Mouse (Mus musculus) hindbrain, embryonic 15.5 days (tissue): ENCODE results near the gene Cyp27b1. TPM values are rescaled to one million over a fixed set of nuclear protein-coding genes. Genes with fewer than 3 reads are reported as not detected.

ENCODE experiments used
- ATAC-seq: fragments of 200-750 bp; cut with Nextera tagmentation; 2 replicates; pipeline ENCODE4 v1.8.0; 2017; ENCODE audit warnings: low read depth, moderate number of reproducible peaks, moderate TSS enrichment; ENCODE audit not compliant: low FRiP score
- H3K27ac ChIP-seq: fragments of 300-500 bp; sonication (generic); replicated peaks from 2 replicates; pipeline ENCODE4 v1.5.1; 2015; ENCODE audit warnings: mild to moderate bottlenecking, inconsistent platforms
- H3K27me3 ChIP-seq: fragments of 300-500 bp; sonication (generic); 2 replicates; pipeline ENCODE4 v1.6.1; 2015; ENCODE audit warnings: control low read depth, inconsistent platforms
- H3K36me3 ChIP-seq: fragments of 300-500 bp; sonication (generic); 2 replicates; pipeline ENCODE4 v1.6.1; 2015; ENCODE audit warnings: control low read depth, inconsistent platforms
- H3K4me1 ChIP-seq: fragments of 300-500 bp; sonication (generic); replicated peaks from 2 replicates; pipeline ENCODE4 v1.6.1; 2015; ENCODE audit warnings: control low read depth, inconsistent platforms
- H3K4me2 ChIP-seq: fragments of 300-500 bp; sonication (generic); 2 replicates; pipeline ENCODE4 v1.6.1; 2015; ENCODE audit warnings: moderate library complexity, mild to moderate bottlenecking, inconsistent platforms
- H3K4me3 ChIP-seq: fragments of 300-500 bp; sonication (generic); 2 replicates; pipeline ENCODE4 v1.5.1; 2015; ENCODE audit warnings: mild to moderate bottlenecking, inconsistent platforms
- H3K9ac ChIP-seq: fragments of 300-500 bp; sonication (generic); 2 replicates; pipeline ENCODE4 v1.6.1; 2015; ENCODE audit warnings: inconsistent platforms
- H3K9me3 ChIP-seq: fragments of 300-500 bp; sonication (generic); 2 replicates; pipeline ENCODE4 v1.6.1; 2016; ENCODE audit warnings: control low read depth, inconsistent platforms
- WGBS: fragments of 180-500 bp; shearing (Covaris S2); methylation state at CpG from one replicate; pipeline ENCODE4 v1.1.7; 2015; 5-methylcytosine and 5-hydroxymethylcytosine counted together
- polyA plus RNA-seq: library from polyadenylated mRNA; unstranded; fragments of >200 nt; fragmentation: Nextera tagmentation; extraction: Ambion mirVana; gene quantifications from 2 replicates; pipeline ENCODE4 v1.2.1, GENCODE M21; 2015

Gene Cyp27b1
- polyA plus RNA-seq, 1 experiment from 2014 or later, result 0.26 TPM

GRCm38 (mm10) chr10:127083292-127083914, 35.4 kb downstream of the Cyp27b1 start:
- H3K27ac ChIP-seq, result no peak overlapping the region
- no peak for ATAC-seq
- H3K4me3 ChIP-seq, result no peak overlapping the region
- peaks cover 41% of the 10 kb centered on the region for H3K36me3 ChIP-seq
- H3K4me2 ChIP-seq, result no peak overlapping the region
- H3K4me1 ChIP-seq, result peaks cover 39% of the 10 kb centered on the region
- H3K27me3 ChIP-seq, result peaks cover 16% of the 10 kb centered on the region
- H3K9ac ChIP-seq, result no peak overlapping the region
- H3K9me3 ChIP-seq, result no peaks in the 10 kb centered on the region
- 30% methylated on average over 8 of the region's 8 CpGs for WGBS

DNA sequence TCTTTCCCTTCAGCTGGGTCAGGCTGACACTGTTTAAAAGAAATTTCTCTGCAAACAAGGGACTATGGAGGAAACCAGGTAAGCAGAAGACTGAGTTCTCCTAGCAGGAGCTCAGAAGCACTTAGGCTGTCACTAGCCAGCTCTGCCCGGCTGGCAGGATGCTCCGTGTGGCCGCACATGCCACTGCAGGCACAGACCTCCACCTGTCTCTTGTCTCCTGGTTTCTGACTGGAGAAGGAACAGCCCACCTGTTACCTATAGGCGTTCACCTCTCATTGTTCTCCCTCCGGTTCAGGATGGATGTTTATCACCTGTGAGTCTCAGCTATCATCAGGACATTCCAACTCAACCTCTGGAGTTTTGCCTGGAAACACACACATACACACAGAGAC, 35.9 kb downstream of the Cyp27b1 start:
- peaks cover 44% of the 10 kb centered on the region for H3K36me3 ChIP-seq
- H3K4me3 ChIP-seq, result no peak overlapping the region
- H3K9me3 ChIP-seq, result no peaks in the 10 kb centered on the region
- peaks cover 37% of the 10 kb centered on the region for H3K4me1 ChIP-seq
- ATAC-seq, result no peak
- no peak overlapping the region for H3K27ac ChIP-seq
- H3K9ac ChIP-seq, result no peak overlapping the region
- no peak overlapping the region for H3K4me2 ChIP-seq
- 56% methylated on average over 5 of the region's 5 CpGs for WGBS
- H3K27me3 ChIP-seq, result peaks cover 20% of the 10 kb centered on the region

DNA sequence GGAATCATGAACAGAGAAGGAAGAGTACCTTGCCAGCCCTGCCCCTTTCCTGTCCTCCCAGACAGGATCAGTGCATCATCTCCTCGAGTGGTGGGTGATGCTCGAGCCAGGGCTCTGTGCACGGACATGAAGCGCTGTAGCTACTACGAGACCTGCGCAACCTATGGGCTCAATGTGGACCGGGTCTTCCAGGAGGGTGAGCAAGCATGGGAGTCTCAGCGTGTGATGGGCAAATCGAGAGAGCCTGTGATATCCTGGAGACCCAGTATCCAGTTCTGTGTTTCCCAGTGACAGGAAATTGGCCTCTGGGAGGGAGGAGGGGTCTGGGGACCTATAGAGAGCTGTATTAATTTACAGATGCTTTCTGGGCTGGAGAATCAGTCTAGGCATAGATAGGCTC, 37.0 kb downstream of the Cyp27b1 start:
- Histone ChIP-seq H3K4me3 (no peak overlapping the region), H3K27ac (no peak overlapping the region), H3K4me2 (no peak overlapping the region), H3K9me3 (no peaks in the 10 kb centered on the region), H3K27me3 (peaks cover 31% of the 10 kb centered on the region), H3K36me3 (peaks cover 45% of the 10 kb centered on the region), H3K9ac (no peak overlapping the region), H3K4me1 (peaks cover 33% of the 10 kb centered on the region)
- WGBS, result 85% methylated on average over 9 of the region's 9 CpGs
- no peak for ATAC-seq

- peaks cover 37% of the 10 kb centered on the region for H3K27me3 ChIP-seq
- peaks cover 32% of the 10 kb centered on the region for H3K4me1 ChIP-seq
- peaks cover 49% of the 10 kb centered on the region for H3K36me3 ChIP-seq
These were observed 37.6 kb downstream of the Cyp27b1 start for GRCm38 (mm10) chr10:127085633-127086032.

GRCm38 (mm10) chr10:127090560-127091411, 42.7 kb downstream of the Cyp27b1 start:
- WGBS, result 16% methylated on average over 57 of the region's 57 CpGs
- no peaks in the 10 kb centered on the region for H3K9me3 ChIP-seq
- no peak overlapping the region for H3K9ac ChIP-seq
- peaks cover 24% of the 10 kb centered on the region for H3K36me3 ChIP-seq
- peak overlapping the region; percentile 44 for H3K4me2 ChIP-seq
- peaks cover 51% of the 10 kb centered on the region for H3K27me3 ChIP-seq
- peaks cover 32% of the 10 kb centered on the region for H3K4me1 ChIP-seq
- no peak overlapping the region for H3K27ac ChIP-seq
- ATAC-seq, result no peak
- H3K4me3 ChIP-seq, result peak overlapping the region; percentile 18

More at GRCm38 (mm10) chr10:127085633-127086032, 37.6 kb downstream of the Cyp27b1 start:
- 69% methylated on average over 6 of the region's 6 CpGs for WGBS
- ATAC-seq, result no peak
- Histone ChIP-seq H3K4me2 (no peak overlapping the region), H3K4me3 (no peak overlapping the region), H3K9me3 (no peaks in the 10 kb centered on the region), H3K27ac (no peak overlapping the region), H3K9ac (no peak overlapping the region)

GRCm38 (mm10) chr10:127091507-127092396, 43.7 kb downstream of the Cyp27b1 start:
- Histone ChIP-seq H3K4me1 (peaks cover 32% of the 10 kb centered on the region), H3K36me3 (peaks cover 33% of the 10 kb centered on the region), H3K4me3 (peak overlapping the region; percentile 18), H3K4me2 (peak overlapping the region; percentile 44), H3K9me3 (no peaks in the 10 kb centered on the region), H3K27me3 (peaks cover 50% of the 10 kb centered on the region), H3K9ac (no peak overlapping the region), H3K27ac (no peak overlapping the region)
- 14% methylated on average over 48 of the region's 51 CpGs for WGBS
- ATAC-seq, result peak; percentile 35; the same call in 1 of the 2 replicates

DNA sequence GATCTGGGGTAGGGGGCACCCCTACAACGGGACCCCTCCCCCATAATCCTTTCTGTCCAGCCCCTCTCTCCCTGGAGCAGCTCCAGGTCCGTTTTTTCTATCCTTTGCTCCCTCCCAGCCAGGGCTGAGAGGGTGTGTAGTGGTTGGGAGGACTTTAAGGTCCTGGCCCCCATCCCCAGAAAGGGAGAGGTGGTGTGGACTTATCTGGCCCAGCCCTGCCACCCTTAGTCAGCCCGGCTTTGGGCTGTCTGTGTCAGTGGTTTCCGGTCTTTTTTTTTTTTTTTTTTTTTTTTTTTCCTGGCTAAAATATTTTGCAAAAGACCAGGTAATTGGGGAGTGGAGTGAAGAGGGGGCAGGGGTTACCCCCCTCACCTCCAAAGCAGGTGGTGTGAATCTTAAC, 44.7 kb downstream of the Cyp27b1 start:
- no peak overlapping the region for H3K9ac ChIP-seq
- peaks cover 31% of the 10 kb centered on the region for H3K36me3 ChIP-seq
- 50% methylated on average over 4 of the region's 4 CpGs for WGBS
- no peak overlapping the region for H3K4me3 ChIP-seq
- ATAC-seq, result no peak
- H3K9me3 ChIP-seq, result no peaks in the 10 kb centered on the region
- no peak overlapping the region for H3K4me2 ChIP-seq
- peaks cover 32% of the 10 kb centered on the region for H3K4me1 ChIP-seq
- H3K27ac ChIP-seq, result no peak overlapping the region
- H3K27me3 ChIP-seq, result peaks cover 41% of the 10 kb centered on the region

DNA sequence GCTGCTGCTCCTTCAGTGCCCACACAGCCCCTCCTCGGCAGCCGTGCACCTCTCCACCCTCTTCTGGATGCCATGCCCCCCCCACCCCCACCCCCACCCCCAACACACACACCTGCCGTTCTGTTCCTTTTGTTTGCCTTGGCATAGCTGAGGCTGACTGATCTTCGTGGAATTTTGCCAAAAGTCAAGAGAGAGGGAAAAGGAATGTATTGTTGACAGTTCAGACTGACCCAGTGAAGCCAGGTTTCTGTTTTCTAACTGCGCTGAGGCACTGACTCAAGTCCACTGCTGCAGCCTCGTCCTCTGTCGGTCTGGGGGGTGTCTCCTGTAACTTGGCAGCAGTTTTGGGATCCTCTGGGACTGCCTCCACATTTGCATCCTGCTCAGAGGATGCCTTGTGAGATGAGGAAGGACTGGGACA, 46.3 kb downstream of the Cyp27b1 start:
- Histone ChIP-seq H3K4me3 (no peak overlapping the region), H3K36me3 (peaks cover 37% of the 10 kb centered on the region)

GRCm38 (mm10) chr10:127098514-127098913, 50.5 kb downstream of the Cyp27b1 start:
- Histone ChIP-seq H3K9ac (no peak overlapping the region), H3K4me2 (no peak overlapping the region), H3K9me3 (no peaks in the 10 kb centered on the region), H3K27ac (no peak overlapping the region), H3K4me3 (no peak overlapping the region), H3K4me1 (peaks cover 14% of the 10 kb centered on the region), H3K27me3 (no peaks in the 10 kb centered on the region), H3K36me3 (peaks cover 48% of the 10 kb centered on the region)
- 79% methylated on average over 20 of the region's 20 CpGs for WGBS
- ATAC-seq, result no peak

More for the DNA sequence above, 46.3 kb downstream of the Cyp27b1 start:
- Histone ChIP-seq H3K9me3 (no peaks in the 10 kb centered on the region), H3K27me3 (peaks cover 26% of the 10 kb centered on the region), H3K4me1 (peaks cover 32% of the 10 kb centered on the region), H3K4me2 (no peak overlapping the region), H3K9ac (no peak overlapping the region), H3K27ac (peak overlapping the region; percentile 63)
- no peak for ATAC-seq
- 28% methylated on average over 7 of the region's 7 CpGs for WGBS

- Histone ChIP-seq H3K27me3 (no peaks in the 10 kb centered on the region), H3K9me3 (no peaks in the 10 kb centered on the region), H3K9ac (no peak overlapping the region), H3K4me2 (no peak overlapping the region), H3K4me3 (no peak overlapping the region), H3K36me3 (peaks cover 48% of the 10 kb centered on the region), H3K4me1 (peaks cover 11% of the 10 kb centered on the region), H3K27ac (no peak overlapping the region)
- 90% methylated on average over 10 of the region's 10 CpGs for WGBS
- ATAC-seq, result no peak
These were observed 51.1 kb downstream of the Cyp27b1 start for GRCm38 (mm10) chr10:127099191-127099590.

DNA sequence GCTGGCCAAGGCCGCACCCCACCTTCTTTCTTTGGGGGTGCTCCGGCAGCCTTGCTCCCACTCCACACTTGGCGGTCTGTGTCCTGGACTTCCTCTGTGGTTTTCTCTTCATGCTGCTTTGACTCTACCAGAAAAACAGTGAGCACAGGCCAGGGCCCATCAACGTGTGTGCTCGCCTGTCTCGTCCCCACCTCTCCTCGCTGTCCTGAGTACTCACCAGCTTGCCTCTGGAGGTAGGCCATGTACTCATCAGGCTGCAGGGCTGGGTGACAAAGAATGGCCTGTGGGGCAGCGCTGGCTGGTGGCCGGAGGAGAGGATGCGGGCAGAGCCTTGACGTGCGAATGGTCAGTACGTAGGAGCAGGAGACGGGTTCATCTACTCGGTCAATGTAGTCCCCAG, 51.8 kb downstream of the Cyp27b1 start:
- Histone ChIP-seq H3K27ac (no peak overlapping the region), H3K36me3 (peaks cover 50% of the 10 kb centered on the region), H3K4me1 (peaks cover 4% of the 10 kb centered on the region), H3K9ac (no peak overlapping the region), H3K4me2 (no peak overlapping the region), H3K9me3 (no peaks in the 10 kb centered on the region), H3K4me3 (no peak overlapping the region), H3K27me3 (no peaks in the 10 kb centered on the region)
- no peak for ATAC-seq
- WGBS, result 94% methylated on average over 15 of the region's 15 CpGs
